Mouse (Mus musculus) embryonic facial prominence, embryonic 13.5 days (tissue): ENCODE measurements around the gene Bcl7b. TPM values are rescaled to one million over a fixed set of nuclear protein-coding genes. Genes with fewer than 3 reads are reported as not detected.

Source experiments
- ATAC-seq: fragments of 200-750 bp; cut with Nextera tagmentation; 2 replicates; pipeline ENCODE4 v1.8.0; 2017; ENCODE audit warnings: low read depth; ENCODE audit not compliant: insufficient number of reproducible peaks, insufficient read depth, low FRiP score, low TSS enrichment
- H3K27ac ChIP-seq: fragments of 300-500 bp; sonication (generic); 2 replicates; pipeline ENCODE4 v1.5.1; 2015; ENCODE audit warnings: moderate library complexity, mild to moderate bottlenecking, inconsistent platforms
- H3K27me3 ChIP-seq: fragments of 300-500 bp; sonication (generic); 2 replicates; pipeline ENCODE4 v1.6.1; 2015; ENCODE audit warnings: mild to moderate bottlenecking, inconsistent platforms
- H3K36me3 ChIP-seq: fragments of 300-500 bp; sonication (generic); 2 replicates; pipeline ENCODE4 v1.6.1; 2015; ENCODE audit warnings: mild to moderate bottlenecking, inconsistent platforms
- H3K4me1 ChIP-seq: fragments of 300-500 bp; sonication (generic); 2 replicates; pipeline ENCODE4 v1.6.1; 2015; ENCODE audit warnings: inconsistent platforms
- H3K4me2 ChIP-seq: fragments of 300-500 bp; sonication (generic); 2 replicates; pipeline ENCODE4 v1.6.1; 2015; ENCODE audit warnings: moderate library complexity, mild to moderate bottlenecking, inconsistent platforms
- H3K4me3 ChIP-seq: fragments of 300-500 bp; sonication (generic); 2 replicates; pipeline ENCODE4 v1.5.1; 2015; ENCODE audit warnings: mild to moderate bottlenecking, inconsistent platforms
- H3K9ac ChIP-seq: fragments of 300-500 bp; sonication (generic); 2 replicates; pipeline ENCODE4 v1.6.1; 2015; ENCODE audit warnings: mild to moderate bottlenecking, inconsistent platforms
- H3K9me3 ChIP-seq: fragments of 300-500 bp; sonication (generic); 2 replicates; pipeline ENCODE4 v1.6.1; 2016; ENCODE audit warnings: inconsistent platforms
- WGBS: fragments of 180-500 bp; shearing (Covaris S2); methylation state at CpG from one replicate; pipeline ENCODE4 v1.1.7; 2015; ENCODE audit warnings: mixed read lengths; 5-methylcytosine and 5-hydroxymethylcytosine counted together
- polyA plus RNA-seq: library from polyadenylated mRNA; unstranded; fragments of >200 nt; fragmentation: Nextera tagmentation; extraction: Ambion mirVana; gene quantifications from 2 replicates; pipeline ENCODE4 v1.2.1, GENCODE M21; 2015

Bcl7b gene
- polyA plus RNA-seq, 1 experiment from 2014 or later, result 52.1 TPM

DNA sequence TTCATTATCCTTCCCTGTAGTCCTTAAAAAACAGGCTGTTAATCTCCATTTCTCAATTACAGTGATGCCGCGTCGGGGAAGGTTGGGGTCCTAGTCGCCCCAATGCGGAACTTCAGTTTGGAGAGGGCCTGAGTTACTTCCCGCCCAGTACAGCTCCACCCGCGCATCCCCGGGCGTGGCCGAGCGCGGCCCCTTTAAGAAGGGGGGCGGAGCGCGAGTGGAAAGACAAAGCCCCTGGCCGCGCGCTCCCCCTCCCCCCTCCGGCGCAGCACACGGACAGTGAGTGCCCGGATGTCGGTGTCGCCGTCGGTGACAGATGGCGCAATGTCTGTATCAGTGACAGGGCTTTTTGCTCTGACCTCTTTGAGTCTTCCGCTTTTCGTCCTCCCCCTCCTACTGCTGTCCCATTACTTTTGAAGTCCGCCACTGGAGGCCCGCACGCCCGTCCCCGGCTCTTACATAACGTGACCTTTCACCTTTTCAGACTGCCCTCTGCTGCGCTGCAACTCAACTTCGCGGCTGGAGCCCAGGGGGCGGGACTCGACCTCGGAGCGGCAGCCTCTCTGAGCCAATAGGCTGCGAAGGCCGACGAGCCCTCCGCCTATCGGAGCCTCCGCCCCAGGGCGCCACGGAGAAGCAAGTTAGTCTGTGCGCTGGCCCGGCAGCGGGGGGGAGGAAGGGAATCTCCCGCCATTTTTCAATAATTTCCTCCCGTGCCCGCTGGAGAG is 18.7 kb downstream of the Bcl7b start, which contains the start of gene Baz1b:
Gene Baz1b (plus strand): TSS at position 644 of the 728 bp plus-strand sequence.
- peak within 1 kb of the TSS; percentile 62 for H3K4me2 ChIP-seq
- WGBS, result under 1% methylated on average over 57 of the region's 57 CpGs
- peaks cover 22% of the 10 kb centered on the region for H3K4me1 ChIP-seq
- H3K36me3 ChIP-seq, result peaks cover 31% of the 10 kb centered on the region
- ATAC-seq, result peak; percentile 98
- H3K9me3 ChIP-seq, result 0 out of 2 replicates have a peak, but pooled peaks cover 5% of the 10 kb centered on the region
- H3K4me3 ChIP-seq, result peak within 1 kb of the TSS; percentile 100
- peak within 1 kb of the TSS; percentile 99 for H3K9ac ChIP-seq
- peak within 1 kb of the TSS; percentile 97 for H3K27ac ChIP-seq
- H3K27me3 ChIP-seq, result no peaks in the 10 kb centered on the region

DNA sequence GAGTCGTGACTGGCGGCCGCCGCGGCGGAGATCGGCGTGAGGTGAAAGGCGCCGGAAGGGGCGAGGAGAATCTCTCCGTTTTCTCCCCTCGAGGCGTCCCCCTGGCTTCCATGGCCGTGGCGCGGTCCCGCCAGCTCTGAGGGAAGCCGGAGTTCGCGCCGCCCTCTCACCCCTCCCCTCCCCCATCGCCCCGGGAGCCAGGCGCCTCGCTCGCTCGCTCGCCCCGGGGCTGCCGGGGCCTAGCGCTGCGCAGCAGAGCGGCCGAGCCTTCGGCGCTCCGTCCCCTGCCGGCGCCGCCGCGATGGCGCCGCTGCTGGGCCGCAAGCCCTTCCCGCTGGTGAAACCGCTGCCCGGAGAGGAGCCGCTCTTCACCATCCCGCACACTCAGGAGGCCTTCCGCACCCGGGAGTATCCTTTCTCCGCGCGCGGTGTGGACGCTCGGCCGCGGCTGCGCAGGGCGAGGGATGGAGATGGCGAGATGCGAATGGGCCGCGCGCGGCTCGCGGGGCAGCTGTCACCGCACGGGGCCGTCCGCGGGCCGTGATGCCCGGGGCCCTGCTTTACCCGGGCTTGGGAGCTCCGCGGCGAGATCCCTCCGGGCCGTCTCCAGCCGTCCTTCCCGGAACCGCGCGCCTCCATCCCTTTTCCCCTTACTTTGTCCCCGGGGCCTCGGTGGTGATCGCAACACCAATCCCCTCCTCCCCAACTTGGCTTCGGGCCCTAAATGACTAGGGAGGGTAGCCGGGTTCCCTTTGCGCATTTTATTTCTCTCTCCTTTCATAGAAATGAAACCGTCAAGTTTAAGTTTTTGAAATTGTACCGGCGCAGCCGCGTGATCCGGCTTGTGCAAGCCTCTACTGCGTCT is 19.5 kb downstream of the Bcl7b start:
- Histone ChIP-seq H3K4me1 (peaks cover 24% of the 10 kb centered on the region), H3K27me3 (no peaks in the 10 kb centered on the region), H3K4me2 (peak overlapping the region; percentile 62), H3K27ac (peak overlapping the region; percentile 97), H3K4me3 (peak overlapping the region; percentile 100), H3K36me3 (peaks cover 24% of the 10 kb centered on the region), H3K9me3 (0 out of 2 replicates have a peak, but pooled peaks cover 5% of the 10 kb centered on the region), H3K9ac (peak overlapping the region; percentile 99)
- WGBS, result under 1% methylated on average over 95 of the region's 102 CpGs
- peak; percentile 48 for ATAC-seq

DNA sequence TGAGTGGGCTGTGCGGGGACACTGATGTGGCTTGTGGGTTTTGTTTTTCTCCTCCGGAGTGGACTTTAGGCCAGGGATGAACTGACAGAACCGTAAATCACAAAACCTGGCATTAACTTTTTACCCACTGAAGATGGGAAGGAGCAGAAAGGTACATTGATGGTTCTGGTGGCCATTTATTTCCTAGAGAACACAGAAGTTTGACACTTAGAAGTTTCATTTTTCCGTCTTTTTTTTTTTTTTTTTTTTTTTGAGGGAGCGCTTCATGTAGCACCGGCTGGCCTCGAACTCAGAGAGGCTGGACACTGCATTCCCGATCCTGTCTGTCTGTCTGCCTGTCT is 20.1 kb downstream of the Bcl7b start:
- Histone ChIP-seq H3K9ac (peak overlapping the region; percentile 99), H3K27ac (peak overlapping the region; percentile 97), H3K9me3 (0 out of 2 replicates have a peak, but pooled peaks cover 5% of the 10 kb centered on the region), H3K4me2 (peak overlapping the region; percentile 62), H3K4me3 (peak overlapping the region; percentile 100), H3K27me3 (no peaks in the 10 kb centered on the region), H3K4me1 (peaks cover 27% of the 10 kb centered on the region), H3K36me3 (peaks cover 21% of the 10 kb centered on the region)
- under 1% methylated on average over 8 of the region's 8 CpGs for WGBS
- ATAC-seq, result no peak

DNA sequence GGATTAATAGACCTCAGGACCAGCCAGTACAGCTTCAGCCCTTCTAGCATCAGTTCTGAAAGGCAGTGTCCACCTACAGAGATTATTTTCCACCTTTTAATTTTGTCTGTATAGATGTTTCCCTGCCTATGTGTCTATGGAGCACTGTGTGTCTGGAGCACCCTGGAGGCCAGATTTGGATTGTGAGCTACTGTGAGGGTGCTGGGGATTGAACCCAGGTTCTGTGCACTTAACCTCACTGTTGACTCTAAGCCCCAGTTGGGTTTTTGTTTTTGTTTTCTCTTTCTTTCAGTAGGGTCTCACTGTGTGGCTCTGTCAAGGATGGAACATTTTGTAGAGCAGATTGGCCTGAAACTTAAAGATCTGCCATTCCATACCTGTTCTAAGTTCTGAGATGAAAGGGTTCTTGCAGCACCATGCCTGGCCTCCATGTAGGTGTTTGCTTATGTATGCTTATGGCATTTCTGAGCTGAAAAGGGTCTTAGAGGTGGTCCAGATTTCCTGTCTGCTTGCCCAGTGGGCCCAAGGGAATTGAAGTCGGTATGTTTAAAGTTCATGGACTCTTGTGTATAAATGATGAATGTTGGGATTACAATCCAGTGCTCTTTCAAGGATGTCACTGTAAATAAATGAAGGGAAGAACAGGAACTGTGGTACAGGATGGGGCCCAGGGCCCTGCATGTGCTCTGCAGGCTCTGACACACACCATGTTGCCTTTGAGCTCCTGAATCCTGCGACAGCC is 21.4 kb downstream of the Bcl7b start:
- H3K36me3 ChIP-seq, result peaks cover 19% of the 10 kb centered on the region
- ATAC-seq, result no peak
- H3K9ac ChIP-seq, result peak overlapping the region; percentile 99
- 50% methylated on average over 2 of the region's 2 CpGs for WGBS
- H3K9me3 ChIP-seq, result 0 out of 2 replicates have a peak, but pooled peaks cover 5% of the 10 kb centered on the region
- H3K4me1 ChIP-seq, result peaks cover 30% of the 10 kb centered on the region
- peak overlapping the region; percentile 62 for H3K4me2 ChIP-seq
- H3K27me3 ChIP-seq, result no peaks in the 10 kb centered on the region
- H3K4me3 ChIP-seq, result peak overlapping the region; percentile 100
- no peak overlapping the region for H3K27ac ChIP-seq

DNA sequence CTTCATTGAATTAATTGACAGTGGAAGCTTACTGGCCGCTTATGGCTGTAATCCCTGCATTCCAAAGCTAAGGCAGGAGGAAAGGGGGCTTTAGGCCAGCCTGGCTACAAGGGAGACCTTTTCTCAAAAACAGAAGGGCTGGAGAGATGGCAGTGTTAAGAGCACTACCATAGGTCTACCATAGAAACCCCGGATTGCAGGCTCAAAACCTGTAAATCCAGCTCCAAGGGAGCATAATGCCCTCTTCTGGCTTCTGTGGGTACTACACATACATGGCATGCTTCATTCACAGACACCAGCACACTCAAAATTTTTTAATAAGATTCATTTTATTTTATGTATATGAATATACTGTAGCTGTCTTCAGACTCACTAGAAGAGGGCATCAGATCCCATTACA is 23.5 kb downstream of the Bcl7b start:
- H3K4me2 ChIP-seq, result no peak overlapping the region
- no peaks in the 10 kb centered on the region for H3K27me3 ChIP-seq
- H3K9me3 ChIP-seq, result no peaks in the 10 kb centered on the region
- H3K4me3 ChIP-seq, result no peak overlapping the region
- H3K9ac ChIP-seq, result no peak overlapping the region
- H3K36me3 ChIP-seq, result peaks cover 28% of the 10 kb centered on the region
- no peak for ATAC-seq
- H3K4me1 ChIP-seq, result peaks cover 30% of the 10 kb centered on the region
- H3K27ac ChIP-seq, result no peak overlapping the region
- WGBS, result 24% methylated on average over 2 of the region's 2 CpGs

DNA sequence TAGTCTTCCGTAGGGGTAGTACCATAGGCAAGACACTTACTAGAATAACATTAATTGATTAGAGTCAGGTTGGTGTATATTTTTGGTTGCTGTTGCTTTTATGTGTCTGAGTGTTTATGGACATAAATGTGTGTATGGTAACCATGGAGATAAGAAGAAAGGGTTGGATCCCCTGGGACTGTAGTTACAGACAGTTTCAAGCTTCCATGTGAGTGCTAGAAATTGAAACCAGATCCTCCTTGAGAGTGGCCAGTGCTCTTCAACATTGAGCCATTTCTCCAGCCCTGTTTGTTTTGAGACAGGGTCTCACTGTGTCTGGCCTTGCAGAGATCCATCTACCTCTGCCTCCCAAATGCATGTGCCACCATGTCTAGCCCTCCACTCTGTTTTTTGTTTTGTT is 24.3 kb downstream of the Bcl7b start:
- Histone ChIP-seq H3K27me3 (no peaks in the 10 kb centered on the region), H3K4me3 (no peak overlapping the region), H3K4me2 (no peak overlapping the region), H3K9ac (0 out of 2 replicates have a peak overlapping the region, but pooled peaks have one; percentile 6), H3K27ac (no peak overlapping the region), H3K36me3 (peaks cover 33% of the 10 kb centered on the region), H3K9me3 (no peaks in the 10 kb centered on the region), H3K4me1 (peaks cover 30% of the 10 kb centered on the region)
- ATAC-seq, result no peak
- 70% methylated on average over 1 of the region's 1 CpGs for WGBS

DNA sequence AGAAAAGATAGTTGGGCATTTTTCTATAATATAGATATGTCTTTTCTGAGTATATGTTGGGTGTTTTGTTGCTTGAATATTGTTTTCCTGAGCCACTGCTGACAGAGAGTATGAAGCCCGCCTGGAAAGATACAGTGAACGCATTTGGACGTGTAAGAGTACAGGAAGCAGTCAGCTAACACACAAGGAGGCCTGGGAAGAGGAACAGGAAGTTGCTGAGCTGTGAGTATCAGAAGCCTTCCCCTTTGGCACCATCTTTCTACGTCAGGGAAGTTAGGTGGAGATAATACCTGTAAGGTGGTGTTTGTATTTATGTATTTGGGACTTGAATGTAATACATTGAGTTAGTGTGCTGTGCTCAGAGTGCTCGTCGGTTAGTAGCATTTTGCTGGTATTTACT is 28.3 kb downstream of the Bcl7b start:
- no peak overlapping the region for H3K27ac ChIP-seq
- no peak overlapping the region for H3K4me3 ChIP-seq
- H3K27me3 ChIP-seq, result no peaks in the 10 kb centered on the region
- no peak for ATAC-seq
- no peak overlapping the region for H3K4me2 ChIP-seq
- 82% methylated on average over 6 of the region's 6 CpGs for WGBS
- no peak overlapping the region for H3K9ac ChIP-seq
- H3K4me1 ChIP-seq, result peaks cover 10% of the 10 kb centered on the region
- H3K36me3 ChIP-seq, result peaks cover 54% of the 10 kb centered on the region
- no peaks in the 10 kb centered on the region for H3K9me3 ChIP-seq

DNA sequence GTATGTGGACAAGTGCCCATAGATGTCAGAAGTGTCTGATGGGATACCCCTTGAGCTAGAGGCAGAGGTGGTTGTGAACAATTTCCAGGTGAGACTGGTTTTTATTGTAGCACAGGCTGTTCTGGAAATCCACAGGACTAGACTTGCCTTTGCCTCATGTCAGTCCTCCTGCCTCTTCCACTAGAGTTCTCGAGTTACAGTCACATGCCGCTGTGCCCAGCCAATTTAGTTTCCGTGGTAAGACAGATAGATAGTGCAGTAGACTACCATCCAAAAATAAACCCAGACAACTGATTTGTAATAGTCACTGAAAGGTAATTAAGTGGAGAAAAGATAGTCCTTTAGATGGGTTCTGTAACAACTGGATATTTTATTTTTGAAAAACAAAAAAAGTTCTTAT is 34.7 kb downstream of the Bcl7b start:
- Histone ChIP-seq H3K9ac (no peak overlapping the region), H3K9me3 (no peaks in the 10 kb centered on the region), H3K27ac (no peak overlapping the region), H3K36me3 (peaks cover 84% of the 10 kb centered on the region), H3K27me3 (no peaks in the 10 kb centered on the region), H3K4me1 (no peaks in the 10 kb centered on the region), H3K4me2 (no peak overlapping the region), H3K4me3 (no peak overlapping the region)
- 48% methylated on average over 3 of the region's 3 CpGs for WGBS
- ATAC-seq, result no peak

DNA sequence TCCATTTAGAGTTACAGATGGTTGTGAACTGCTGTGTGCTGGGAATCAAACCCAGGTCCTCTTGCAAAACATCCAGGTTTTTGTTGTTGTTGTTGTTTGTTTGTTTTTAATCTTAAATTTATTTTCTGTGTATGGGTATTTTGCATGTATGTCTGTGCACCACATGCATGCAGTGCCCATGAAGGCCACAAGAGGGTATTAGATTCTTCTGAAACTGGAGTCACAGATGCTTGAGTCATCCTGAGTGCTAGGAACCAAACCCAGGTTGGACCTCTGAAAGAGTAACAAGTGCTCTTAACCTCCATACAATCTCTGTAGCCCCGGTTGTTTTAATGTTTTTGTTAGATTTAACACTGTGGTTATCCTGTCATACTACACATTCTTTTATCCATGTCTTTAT is 40.1 kb downstream of the Bcl7b start:
- Histone ChIP-seq H3K4me3 (no peak overlapping the region), H3K9me3 (no peaks in the 10 kb centered on the region), H3K9ac (no peak overlapping the region), H3K36me3 (peaks cover 91% of the 10 kb centered on the region), H3K27ac (no peak overlapping the region), H3K4me2 (no peak overlapping the region), H3K4me1 (no peaks in the 10 kb centered on the region), H3K27me3 (no peaks in the 10 kb centered on the region)
- 98% methylated on average over 1 of the region's 1 CpGs for WGBS
- ATAC-seq, result no peak

DNA sequence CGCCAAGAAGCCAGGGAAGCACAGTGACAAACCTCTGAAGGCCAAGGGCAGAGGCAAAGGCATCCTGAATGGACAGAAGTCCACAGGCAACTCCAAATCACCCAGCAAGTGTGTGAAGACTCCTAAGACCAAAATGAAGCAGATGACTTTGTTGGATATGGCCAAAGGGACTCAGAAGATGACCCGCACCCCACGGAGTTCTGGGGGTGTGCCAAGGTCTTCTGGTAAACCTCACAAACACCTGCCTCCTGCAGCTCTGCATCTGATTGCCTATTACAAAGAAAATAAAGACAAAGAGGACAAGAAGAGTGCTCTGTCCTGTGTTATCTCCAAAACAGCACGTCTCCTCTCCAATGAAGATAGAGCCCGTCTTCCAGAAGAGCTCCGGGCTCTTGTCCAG is 48.8 kb downstream of the Bcl7b start:
- Histone ChIP-seq H3K4me2 (no peak overlapping the region), H3K36me3 (peaks cover 97% of the 10 kb centered on the region), H3K27me3 (no peaks in the 10 kb centered on the region), H3K4me3 (no peak overlapping the region), H3K4me1 (no peaks in the 10 kb centered on the region), H3K9me3 (no peaks in the 10 kb centered on the region), H3K27ac (no peak overlapping the region), H3K9ac (0 out of 2 replicates have a peak overlapping the region, but pooled peaks have one; percentile 2)
- no peak for ATAC-seq
- WGBS, result 98% methylated on average over 6 of the region's 6 CpGs

DNA sequence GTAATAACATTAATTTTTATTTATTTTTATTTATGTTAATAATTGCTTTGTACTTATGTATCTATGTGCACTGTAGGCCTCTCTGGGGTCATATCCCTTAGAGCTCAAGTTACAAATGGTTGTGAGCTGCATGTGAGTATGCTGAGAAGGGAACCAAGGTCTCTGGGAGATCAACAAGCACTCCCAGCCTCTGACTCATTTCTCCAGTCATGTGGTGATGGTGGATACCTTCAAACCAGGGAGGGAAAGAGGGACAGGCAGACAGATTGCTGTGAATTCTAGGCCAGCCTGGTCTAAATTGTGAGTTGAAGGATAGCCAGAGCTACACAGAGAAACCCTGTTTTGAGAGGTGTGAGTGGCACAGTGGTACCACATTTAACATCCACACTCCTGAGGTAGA is 52.9 kb downstream of the Bcl7b start:
- H3K4me1 ChIP-seq, result no peaks in the 10 kb centered on the region
- H3K9ac ChIP-seq, result no peak overlapping the region
- H3K4me2 ChIP-seq, result no peak overlapping the region
- H3K9me3 ChIP-seq, result no peaks in the 10 kb centered on the region
- H3K4me3 ChIP-seq, result no peak overlapping the region
- H3K36me3 ChIP-seq, result peaks cover 94% of the 10 kb centered on the region
- ATAC-seq, result no peak
- H3K27ac ChIP-seq, result no peak overlapping the region
- no peaks in the 10 kb centered on the region for H3K27me3 ChIP-seq
